In the genomic region with DNA sequence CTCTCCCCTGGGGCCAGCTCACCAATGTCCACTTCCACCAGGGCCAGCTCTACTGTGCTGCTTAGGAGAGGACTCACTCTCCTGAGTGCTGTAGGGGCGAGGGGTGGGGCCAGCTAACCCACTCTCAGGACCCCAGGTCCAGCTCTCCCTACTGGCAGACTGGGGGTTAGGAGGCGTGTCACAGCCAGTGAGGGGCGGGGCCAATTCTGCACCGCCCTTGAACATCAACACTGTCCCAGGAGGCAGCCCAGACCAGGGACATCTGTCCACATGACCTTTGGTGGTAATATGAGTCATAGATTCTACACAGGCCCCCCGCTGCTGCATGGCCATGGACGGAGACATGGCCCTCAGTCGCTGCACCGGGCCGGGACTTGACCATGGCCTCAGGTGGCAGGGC, we compare ENCODE assay signal across 17 mouse cellular contexts. TPM values are rescaled to one million over a fixed set of nuclear protein-coding genes. Genes with fewer than 3 reads are reported as not detected.
DNase-seq lines count a peak whose midpoint lies in the region; ATAC-seq and TF ChIP-seq lines count a peak whose summit lies in the region.
"Had no signal": no experiment of that assay in that cellular context is flagged by ENCODE, and none has a peak within 500 bp of the region (broad histone marks: within the 10 kb centered on the region; RNA-seq: fewer than 3 reads in every experiment).

No protein-coding gene starts in this region.

- H3K27ac ChIP-seq in kidney, embryonic 14.5 days (ENCODE audit: low read depth, low read length): no peak overlapping the region
- H3K27ac ChIP-seq in liver, embryonic 15.5 days (replicated peaks): no peak overlapping the region
- H3K27ac ChIP-seq: hindbrain, embryonic 13.5 days; left cerebral cortex, adult 2 months; midbrain, embryonic 13.5 days had no signal

- ATAC-seq in kidney, embryonic 14.5 days (ENCODE audit: low FRiP score, low TSS enrichment): 0 out of 2 replicates have a peak, but pooled peaks have one; percentile 35
- peak; percentile 52; the same call in 1 of the 2 replicates for ATAC-seq in liver, embryonic 15.5 days (ENCODE audit: insufficient read depth)
- ATAC-seq: activated CD4-positive, CD25-positive, alpha-beta regulatory T cell, adult 4 months; midbrain, embryonic 13.5 days had no signal

- no peak for DNase-seq in kidney, postnatal 14 days
- peak; percentile 76 for DNase-seq in adrenal gland, adult 8-10 months
- DNase-seq in spleen, postnatal 10 days (ENCODE audit: low spot score in 2 of 2): no peak
- DNase-seq in thymus, postnatal 36 days: no peak
- DNase-seq: heart, adult 18-20 months; kidney, postnatal 25 days; lung, adult 2 months; spleen, adult 18-20 months; thymus, postnatal 14 days had no signal

- no peak for TF ChIP-seq CTCF in E14TG2a.4 (conservative IDR thresholded peaks at IDR 0.05; ENCODE audit: low read length)

- WGBS in kidney, embryonic 14.5 days: 48% methylated on average over 9 of the region's 9 CpGs
- 45% methylated on average over 9 of the region's 9 CpGs for WGBS in liver, embryonic 15.5 days (ENCODE audit: insufficient replicate concordance)

- H3K27me3 ChIP-seq in kidney, embryonic 14.5 days (ENCODE audit: control insufficient read depth, insufficient read depth, low read length): no peaks in the 10 kb centered on the region
- no peaks in the 10 kb centered on the region for H3K27me3 ChIP-seq in E14TG2a.4 (ENCODE audit: insufficient read depth, low read length)
- no peaks in the 10 kb centered on the region for H3K27me3 ChIP-seq in liver, embryonic 15.5 days
- H3K27me3 ChIP-seq: hindbrain, embryonic 13.5 days; midbrain, embryonic 13.5 days had no signal

- H3K4me2 ChIP-seq in kidney, embryonic 14.5 days (replicated peaks; ENCODE audit: low read depth, low read length): no peak overlapping the region
- H3K4me2 ChIP-seq in liver, embryonic 15.5 days: no peak overlapping the region
- H3K4me2 ChIP-seq: hindbrain, embryonic 13.5 days; midbrain, embryonic 13.5 days had no signal

- H3K4me1 ChIP-seq in kidney, embryonic 14.5 days (ENCODE audit: control insufficient read depth, insufficient read depth, low read length): no peaks in the 10 kb centered on the region
- H3K4me1 ChIP-seq in E14TG2a.4 (replicated peaks; ENCODE audit: low read depth, low read length): peaks cover 10% of the 10 kb centered on the region
- no peaks in the 10 kb centered on the region for H3K4me1 ChIP-seq in liver, embryonic 15.5 days (replicated peaks)
- H3K4me1 ChIP-seq: hindbrain, embryonic 13.5 days; midbrain, embryonic 13.5 days had no signal

- H3K9me3 ChIP-seq in kidney, embryonic 14.5 days (ENCODE audit: control insufficient read depth, low read length): no peaks in the 10 kb centered on the region; the same call in 1 of the 2 replicates
- no peaks in the 10 kb centered on the region for H3K9me3 ChIP-seq in E14TG2a.4 (ENCODE audit: low read length)
- no peaks in the 10 kb centered on the region for H3K9me3 ChIP-seq in liver, embryonic 15.5 days (replicated peaks)
- H3K9me3 ChIP-seq: hindbrain, embryonic 13.5 days; midbrain, embryonic 13.5 days had no signal

- no peaks in the 10 kb centered on the region for H3K36me3 ChIP-seq in kidney, embryonic 14.5 days (ENCODE audit: control insufficient read depth, insufficient read depth, low read length)
- H3K36me3 ChIP-seq in E14TG2a.4 (ENCODE audit: insufficient read depth, low read length): no peaks in the 10 kb centered on the region
- H3K36me3 ChIP-seq in liver, embryonic 15.5 days (replicated peaks): no peaks in the 10 kb centered on the region
- H3K36me3 ChIP-seq: hindbrain, embryonic 13.5 days; midbrain, embryonic 13.5 days had no signal

- no peak overlapping the region for H3K4me3 ChIP-seq in kidney, embryonic 14.5 days (ENCODE audit: low read length)
- H3K4me3 ChIP-seq in E14TG2a.4 (replicated peaks; ENCODE audit: low read length): peak overlapping the region; percentile 51
- no peak overlapping the region for H3K4me3 ChIP-seq in liver, embryonic 15.5 days (replicated peaks)
- H3K4me3 ChIP-seq: hindbrain, embryonic 13.5 days; left cerebral cortex, adult 2 months; midbrain, embryonic 13.5 days had no signal

- no peak overlapping the region for H3K9ac ChIP-seq in kidney, embryonic 14.5 days (ENCODE audit: low read depth, low read length)
- no peak overlapping the region for H3K9ac ChIP-seq in liver, embryonic 15.5 days
- H3K9ac ChIP-seq: hindbrain, embryonic 13.5 days; midbrain, embryonic 13.5 days had no signal

RNA-seq across cellular contexts. Expression of gene Ccdc38, which starts 19.4 kb away (rescaled TPM):
- 0.28 and 0.49 TPM in 2 replicates for polyA plus RNA-seq in kidney, embryonic 14.5 days (2014; fragmentation: Nextera tagmentation; extraction: Ambion mirVana)
- total RNA-seq in adrenal gland, adult 8-10 months (2022): under 1 TPM in 1 of 4 experiments, not detected in 3; 0.10 TPM
- 0.08 TPM in 2 replicates for polyA plus RNA-seq in liver, embryonic 15.5 days (2015; fragmentation: Nextera tagmentation; extraction: Ambion mirVana)
- total RNA-seq: heart, adult 18-20 months; left cerebral cortex, adult 2 months had no signal
- polyA plus RNA-seq: cortical plate, adult 2 months had no signal

RNA-seq across cellular contexts. Expression of gene Amdhd1, which starts 20.0 kb away (rescaled TPM):
- 0.33 and 0.76 TPM in 2 replicates for polyA plus RNA-seq in kidney, embryonic 14.5 days (2014; fragmentation: Nextera tagmentation; extraction: Ambion mirVana)
- under 1 TPM in 1 of 4 experiments, not detected in 3; 0.12 TPM for total RNA-seq in adrenal gland, adult 8-10 months (2022)
- 15.6 and 18.4 TPM in 2 replicates for polyA plus RNA-seq in liver, embryonic 15.5 days (2015; fragmentation: Nextera tagmentation; extraction: Ambion mirVana)
- total RNA-seq: heart, adult 18-20 months had no signal

RNA-seq across cellular contexts. Expression of gene Snrpf, which starts 29.7 kb away (rescaled TPM):
- 166 and 226 TPM in 2 replicates for polyA plus RNA-seq in kidney, embryonic 14.5 days (2014; fragmentation: Nextera tagmentation; extraction: Ambion mirVana)
- 10 to 100 TPM; 11.0 to 20.5 (median 13.2) TPM for total RNA-seq in adrenal gland, adult 8-10 months (2022)
- polyA plus RNA-seq in liver, embryonic 15.5 days (2015; fragmentation: Nextera tagmentation; extraction: Ambion mirVana): 50.1 and 55.2 TPM in 2 replicates
